ENCODE assay signal across 9 mouse cellular contexts in genomic region chr19:53084735-53085134, GRCm38 (mm10). TPM values are rescaled to one million over a fixed set of nuclear protein-coding genes. Genes with fewer than 3 reads are reported as not detected.
DNase-seq lines count a peak whose midpoint lies in the region; ATAC-seq lines count a peak whose summit lies in the region.
"Had no signal": no experiment of that assay in that cellular context is flagged by ENCODE, and none has a peak within 500 bp of the region (broad histone marks: within the 10 kb centered on the region; RNA-seq: fewer than 3 reads in every experiment).

No protein-coding gene starts in this region.

- no peak overlapping the region for H3K4me3 ChIP-seq in heart, embryonic 16.5 days (ENCODE audit: low read length)
- no peak overlapping the region for H3K4me3 ChIP-seq in lung, embryonic 15.5 days

- peaks cover 6% of the 10 kb centered on the region for H3K4me1 ChIP-seq in heart, embryonic 16.5 days (ENCODE audit: control insufficient read depth, insufficient read depth, low read length)
- H3K4me1 ChIP-seq in lung, embryonic 15.5 days, result peaks cover 77% of the 10 kb centered on the region

- intact Hi-C loops in gastrocnemius, postnatal 14 days (cut with DNase I; ENCODE audit: low total_unique reads), result loop anchor here (5.0 kb wide), 1 partner anchor 33 kb away; no protein-coding TSS in a partner anchor

- no peaks in the 10 kb centered on the region for H3K9me3 ChIP-seq in heart, embryonic 16.5 days (replicated peaks; ENCODE audit: control insufficient read depth, low read length)
- no peaks in the 10 kb centered on the region for H3K9me3 ChIP-seq in lung, embryonic 15.5 days

- WGBS in heart, embryonic 16.5 days, result 35% methylated on average over 5 of the region's 5 CpGs
- WGBS in lung, embryonic 15.5 days, result 8% methylated on average over 5 of the region's 5 CpGs

- DNase-seq in gastrocnemius, postnatal 14 days, result peak; percentile 38
- no peak for DNase-seq in gastrocnemius, postnatal 10 days
- peak; percentile 74 for DNase-seq in cerebellum, adult 9-10 months
- DNase-seq in right cerebral cortex, postnatal 10 days (ENCODE audit: low spot score in 2 of 2), result no peak
- no peak for DNase-seq in right cerebral cortex, postnatal 14 days
- no peak for DNase-seq in thymus, postnatal 36 days

- H3K27me3 ChIP-seq in heart, embryonic 16.5 days (ENCODE audit: control insufficient read depth, insufficient read depth, low read length), result no peaks in the 10 kb centered on the region
- H3K27me3 ChIP-seq in lung, embryonic 15.5 days, result no peaks in the 10 kb centered on the region
- H3K27me3 ChIP-seq: CH12.LX had no signal

- no peak overlapping the region for H3K27ac ChIP-seq in heart, embryonic 16.5 days (ENCODE audit: low read length)
- H3K27ac ChIP-seq in lung, embryonic 15.5 days, result peak overlapping the region; percentile 96

- H3K4me2 ChIP-seq in heart, embryonic 16.5 days (ENCODE audit: low read depth, low read length), result no peak overlapping the region
- peak overlapping the region; percentile 5 for H3K4me2 ChIP-seq in lung, embryonic 15.5 days

- ATAC-seq in heart, embryonic 16.5 days (replicated peaks; ENCODE audit: extremely low read depth, insufficient read depth, low FRiP score), result peak; percentile 23
- ATAC-seq in lung, embryonic 15.5 days (ENCODE audit: borderline replicate concordance, extremely low read depth, low FRiP score, low TSS enrichment), result peak; percentile 68

- H3K36me3 ChIP-seq in heart, embryonic 16.5 days (ENCODE audit: control insufficient read depth, insufficient read depth), result no peaks in the 10 kb centered on the region
- no peaks in the 10 kb centered on the region for H3K36me3 ChIP-seq in lung, embryonic 15.5 days

- no peak overlapping the region for H3K9ac ChIP-seq in heart, embryonic 16.5 days (ENCODE audit: low read length)
- no peak overlapping the region for H3K9ac ChIP-seq in lung, embryonic 15.5 days

RNA-seq across cellular contexts. Expression of gene Xpnpep1, which starts 44.7 kb away (rescaled TPM):
- 10 to 100 TPM; 63.1 to 75.1 TPM for total RNA-seq in gastrocnemius, postnatal 14 days (2021)
- 10 to 100 TPM; 70.7 to 83.8 TPM for total RNA-seq in gastrocnemius, postnatal 10 days (2021)
- polyA plus RNA-seq in heart, embryonic 16.5 days (2015; fragmentation: Nextera tagmentation; extraction: Ambion mirVana), result 128 and 137 TPM in 2 replicates
- polyA plus RNA-seq in lung, embryonic 15.5 days (2015; fragmentation: Nextera tagmentation; extraction: Ambion mirVana), result 167 and 169 TPM in 2 replicates

RNA-seq across cellular contexts. Expression of gene Add3, which starts 55.5 kb away (rescaled TPM):
- 10 to 100 TPM; 31.6 to 45.4 TPM for total RNA-seq in gastrocnemius, postnatal 14 days (2021)
- 10 to 100 TPM; 61.3 to 68.6 TPM for total RNA-seq in gastrocnemius, postnatal 10 days (2021)
- polyA plus RNA-seq in heart, embryonic 16.5 days (2015; fragmentation: Nextera tagmentation; extraction: Ambion mirVana), result 107 and 109 TPM in 2 replicates
- 106 and 109 TPM in 2 replicates for polyA plus RNA-seq in lung, embryonic 15.5 days (2015; fragmentation: Nextera tagmentation; extraction: Ambion mirVana)

Comparison
In these comparisons a context has a peak if more than half of its experiments do, and no peak if none do; other contexts are left out.
1. DNase-seq: peak in gastrocnemius, postnatal 14 days (single experiment) and cerebellum, adult 9-10 months (single experiment); none in gastrocnemius, postnatal 10 days (single experiment), right cerebral cortex, postnatal 10 days (0 of 2), right cerebral cortex, postnatal 14 days (single experiment) and thymus, postnatal 36 days (0 of 2).